Mouse (Mus musculus) left cerebral cortex, adult 2 months (tissue): ENCODE results near the gene Osgep. TPM values are rescaled to one million over a fixed set of nuclear protein-coding genes. Genes with fewer than 3 reads are reported as not detected.

Experiments
- DNase-seq, 2 experiments: peaks; one replicate each; pipeline ENCODE4 v3.0.0; 2021 to 2022; ENCODE audit warnings: low spot score in 2 of 2, mixed read lengths in 1 of 2; ENCODE audit errors: extremely low spot score in 1 of 2
- H3K27ac ChIP-seq: fragments of 200-600 bp; 2 replicates; pipeline ENCODE4 v1.8.1; 2022
- H3K4me3 ChIP-seq: fragments of 200-600 bp; 2 replicates; pipeline ENCODE4 v1.8.1; 2022
- CTCF ChIP-seq: fragments of 200-600 bp; IDR thresholded peaks from 2 replicates; pipeline ENCODE4 v1.8.1; 2022; ENCODE audit warnings: antibody characterized with exemption, mild to moderate bottlenecking, moderate library complexity
- intact Hi-C: fragments of 180-260 bp; cut with DNase I; formaldehyde crosslinking; loops from one replicate; pipeline ENCODE4 v1.15.1; 2025
- total RNA-seq, 2 experiments: library from RNA; stranded (reverse); gene quantifications; 2 replicates each; pipeline ENCODE4 v1.2.3; 2021

Osgep gene
- total RNA-seq, 2 experiments from 2014 or later, result 29.2 to 34.8 TPM

GRCm38 (mm10) chr14:50895985-50896746 is 28.5 kb downstream of the Osgep start:
- DNase-seq, result peak; percentile 15 to 32
- intact Hi-C loops, result no loop called here
- peak overlapping the region; percentile 80 for H3K27ac ChIP-seq
- peak overlapping the region; percentile 71 for H3K4me3 ChIP-seq
- TF ChIP-seq CTCF, result no peak

- no peak for TF ChIP-seq CTCF
- intact Hi-C loops, result no loop called here
- Histone ChIP-seq H3K4me3 (0 out of 2 replicates have a peak overlapping the region, but pooled peaks have one; percentile 71), H3K27ac (no peak overlapping the region)
- DNase-seq, result no peak
Observed at GRCm38 (mm10) chr14:50895407-50895806, 29.3 kb downstream of the Osgep start.

GRCm38 (mm10) chr14:50892541-50893459 is 31.9 kb downstream of the Osgep start:
- TF ChIP-seq CTCF, result no peak
- Histone ChIP-seq H3K4me3 (no peak overlapping the region), H3K27ac (no peak overlapping the region)
- DNase-seq, result no peak
- intact Hi-C loops, result no loop called here

- intact Hi-C loops, result no loop called here
- Histone ChIP-seq H3K27ac (no peak overlapping the region), H3K4me3 (no peak overlapping the region)
- no peak for TF ChIP-seq CTCF
- no peak for DNase-seq
Observed at GRCm38 (mm10) chr14:50892091-50892490, 32.6 kb downstream of the Osgep start.

- intact Hi-C loops, result no loop called here
- Histone ChIP-seq H3K4me3 (no peak overlapping the region), H3K27ac (no peak overlapping the region)
- no peak for TF ChIP-seq CTCF
- DNase-seq, result no peak
Observed at GRCm38 (mm10) chr14:50891621-50892020, 33.1 kb downstream of the Osgep start.

- peak overlapping the region; percentile 9; the same call in 1 of the 2 replicates for H3K4me3 ChIP-seq
- no peak for TF ChIP-seq CTCF
- peak overlapping the region; percentile 47 for H3K27ac ChIP-seq
- no peak for DNase-seq
- intact Hi-C loops, result no loop called here
Observed at GRCm38 (mm10) chr14:50876236-50876950, 48.3 kb downstream of the Osgep start.

- Histone ChIP-seq H3K4me3 (no peak overlapping the region), H3K27ac (peak overlapping the region; percentile 47)
- intact Hi-C loops, result no loop called here
- DNase-seq, result no peak
- TF ChIP-seq CTCF, result no peak
Observed at GRCm38 (mm10) chr14:50875591-50876230, 49.0 kb downstream of the Osgep start.

GRCm38 (mm10) chr14:50875175-50875574 is 49.5 kb downstream of the Osgep start:
- no peak overlapping the region for H3K27ac ChIP-seq
- H3K4me3 ChIP-seq, result no peak overlapping the region
- TF ChIP-seq CTCF, result no peak
- intact Hi-C loops, result no loop called here
- DNase-seq, result no peak

GRCm38 (mm10) chr14:50871284-50871683 is 53.4 kb downstream of the Osgep start:
- no peak for TF ChIP-seq CTCF
- DNase-seq, result no peak
- intact Hi-C loops, result no loop called here
- Histone ChIP-seq H3K4me3 (no peak overlapping the region), H3K27ac (no peak overlapping the region)

GRCm38 (mm10) chr14:50870805-50871143 is 53.9 kb downstream of the Osgep start:
- Histone ChIP-seq H3K4me3 (peak overlapping the region; percentile 59), H3K27ac (0 out of 2 replicates have a peak overlapping the region, but pooled peaks have one; percentile 1)
- no peak for TF ChIP-seq CTCF
- intact Hi-C loops, result loop anchor here (1.0 kb wide), 1 partner anchor 63 kb away; the partner anchor contains the start of genes Ccnb1ip1 and Parp2
- DNase-seq, result no peak
